Mouse (Mus musculus) fat pad, adult 2 months (tissue): ENCODE measurements around the gene Cnnm1.

Experiments
- DNase-seq: peaks from one replicate; pipeline ENCODE4 v3.0.0-alpha.2; 2011; ENCODE audit warnings: low read depth, low spot score; ENCODE audit errors: extremely low read depth

The Cnnm1 gene

GRCm38 (mm10) chr19:43440112-43440737, at the start of gene Cnnm1:
TSS of gene Cnnm1 (plus strand) at chr19:43440436.
- no peak for DNase-seq

- DNase-seq = no peak
Observed at GRCm38 (mm10) chr19:43396327-43396726, 43.9 kb upstream of the Cnnm1 start.

- DNase-seq = no peak
Observed at GRCm38 (mm10) chr19:43407181-43407580, 33.1 kb upstream of the Cnnm1 start.

GRCm38 (mm10) chr19:43415565-43415964, 24.7 kb upstream of the Cnnm1 start:
- DNase-seq = no peak

- DNase-seq = no peak
Observed at GRCm38 (mm10) chr19:43420506-43420905, 19.7 kb upstream of the Cnnm1 start.

- no peak for DNase-seq
Observed at GRCm38 (mm10) chr19:43424082-43424481, 16.2 kb upstream of the Cnnm1 start.

- DNase-seq = no peak
Observed at GRCm38 (mm10) chr19:43427446-43428224, 12.6 kb upstream of the Cnnm1 start.

GRCm38 (mm10) chr19:43439246-43439645, 990 bp upstream of the Cnnm1 start:
- DNase-seq = no peak

- no peak for DNase-seq
Observed at GRCm38 (mm10) chr19:43440768-43441660, 778 bp downstream of the Cnnm1 start.

GRCm38 (mm10) chr19:43441661-43441990, 1.4 kb downstream of the Cnnm1 start:
- DNase-seq = no peak

GRCm38 (mm10) chr19:43442269-43442668, 2.0 kb downstream of the Cnnm1 start:
- no peak for DNase-seq

- no peak for DNase-seq
Observed at GRCm38 (mm10) chr19:43442906-43443305, 2.7 kb downstream of the Cnnm1 start.

GRCm38 (mm10) chr19:43444636-43445205, 4.5 kb downstream of the Cnnm1 start:
- DNase-seq = no peak

- no peak for DNase-seq
Observed at GRCm38 (mm10) chr19:43451563-43451962, 11.3 kb downstream of the Cnnm1 start.

- DNase-seq = no peak
Observed at GRCm38 (mm10) chr19:43452176-43452575, 11.9 kb downstream of the Cnnm1 start.

- DNase-seq = no peak
Observed at GRCm38 (mm10) chr19:43453025-43453424, 12.8 kb downstream of the Cnnm1 start.

GRCm38 (mm10) chr19:43459948-43460347, 19.7 kb downstream of the Cnnm1 start:
- no peak for DNase-seq

GRCm38 (mm10) chr19:43460481-43460880, 20.2 kb downstream of the Cnnm1 start:
- no peak for DNase-seq

- no peak for DNase-seq
Observed at GRCm38 (mm10) chr19:43462141-43462540, 21.9 kb downstream of the Cnnm1 start.

- DNase-seq = no peak
Observed at GRCm38 (mm10) chr19:43463546-43464293, 23.5 kb downstream of the Cnnm1 start.

GRCm38 (mm10) chr19:43464294-43464687, 24.1 kb downstream of the Cnnm1 start:
- no peak for DNase-seq
